Mouse (Mus musculus): ENCODE results near the gene Mindy3. TPM values are rescaled to one million over a fixed set of nuclear protein-coding genes. Genes with fewer than 3 reads are reported as not detected.
A peak's percentile ranks its signal among the peaks of the same experiment; 100 is the strongest.
"Not testable (repeated sequence)": the region's sequence is repeated elsewhere in the genome, so short reads cannot be mapped to it uniquely, and the experiment has no call there.

Mindy3 gene
- 50.8 and 61.3 TPM in 2 replicates for polyA plus RNA-seq (2015; fragmentation: Nextera tagmentation; extraction: Ambion mirVana)

DNA sequence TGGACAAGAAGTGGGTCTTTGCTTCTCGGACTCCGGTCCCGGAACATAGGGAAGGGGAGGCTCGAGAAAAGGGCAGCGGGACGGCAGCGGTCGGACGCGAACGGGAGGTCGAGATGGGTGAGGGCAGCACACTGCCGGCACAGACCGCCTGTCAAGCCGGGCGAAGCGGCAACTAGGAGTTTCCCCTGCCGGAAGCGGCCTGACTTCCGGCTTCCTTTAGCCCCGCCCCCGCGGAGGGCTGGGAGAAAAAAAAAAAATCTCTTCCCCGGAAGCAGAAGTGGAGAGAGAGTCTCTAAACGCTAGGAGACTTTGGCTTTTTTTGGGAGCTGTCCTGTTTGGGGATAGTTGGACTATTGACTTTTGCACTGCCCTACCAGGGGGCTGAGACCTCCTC lies at the start of gene Mindy3:
Gene Mindy3 (minus strand): TSS at position 209 of the 394 bp plus-strand sequence.
- peaks cover 12% of the 10 kb centered on the region for H3K4me1 ChIP-seq
- peak within 1 kb of the TSS; percentile 74 for H3K27ac ChIP-seq (replicated peaks)
- H3K9me3 ChIP-seq (replicated peaks): no peaks in the 10 kb centered on the region
- no peaks in the 10 kb centered on the region for H3K36me3 ChIP-seq
- under 1% methylated on average over 25 of the region's 25 CpGs for WGBS
- H3K4me3 ChIP-seq (replicated peaks): peak within 1 kb of the TSS; percentile 83
- peak within 1 kb of the TSS; percentile 90 for H3K4me2 ChIP-seq
- no peaks in the 10 kb centered on the region for H3K27me3 ChIP-seq (replicated peaks)
- peak; percentile 95 for ATAC-seq (ENCODE audit: low FRiP score)
- peak within 1 kb of the TSS; percentile 76 for H3K9ac ChIP-seq (replicated peaks)

DNA sequence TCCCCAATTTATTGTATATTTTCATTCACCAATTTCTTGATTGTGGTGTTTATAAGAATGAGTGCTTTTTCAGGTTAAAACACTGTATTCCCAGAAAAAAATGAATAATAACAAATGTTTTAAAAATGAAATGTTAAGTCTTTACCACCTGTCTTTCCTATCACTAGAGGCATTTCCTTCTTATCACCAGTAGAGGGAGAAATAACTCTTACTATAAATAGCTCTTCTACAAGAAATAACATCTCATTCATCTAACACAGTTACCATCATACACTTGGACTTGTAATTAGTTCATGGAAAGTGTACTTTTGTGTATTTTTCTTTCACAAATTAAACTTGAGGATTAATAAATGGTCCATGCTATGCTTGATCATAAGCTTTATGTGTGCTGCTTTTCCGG lies 40.5 kb upstream of the Mindy3 start:
- H3K4me1 ChIP-seq: no peaks in the 10 kb centered on the region
- H3K4me3 ChIP-seq (replicated peaks): no peak overlapping the region
- 79% methylated on average over 1 of the region's 1 CpGs for WGBS
- no peaks in the 10 kb centered on the region for H3K36me3 ChIP-seq
- H3K9ac ChIP-seq (replicated peaks): no peak overlapping the region
- no peaks in the 10 kb centered on the region for H3K9me3 ChIP-seq (replicated peaks)
- H3K27me3 ChIP-seq (replicated peaks): no peaks in the 10 kb centered on the region
- no peak overlapping the region for H3K4me2 ChIP-seq
- H3K27ac ChIP-seq (replicated peaks): no peak overlapping the region
- ATAC-seq (ENCODE audit: low FRiP score): no peak; the same call in 1 of the 2 replicates

DNA sequence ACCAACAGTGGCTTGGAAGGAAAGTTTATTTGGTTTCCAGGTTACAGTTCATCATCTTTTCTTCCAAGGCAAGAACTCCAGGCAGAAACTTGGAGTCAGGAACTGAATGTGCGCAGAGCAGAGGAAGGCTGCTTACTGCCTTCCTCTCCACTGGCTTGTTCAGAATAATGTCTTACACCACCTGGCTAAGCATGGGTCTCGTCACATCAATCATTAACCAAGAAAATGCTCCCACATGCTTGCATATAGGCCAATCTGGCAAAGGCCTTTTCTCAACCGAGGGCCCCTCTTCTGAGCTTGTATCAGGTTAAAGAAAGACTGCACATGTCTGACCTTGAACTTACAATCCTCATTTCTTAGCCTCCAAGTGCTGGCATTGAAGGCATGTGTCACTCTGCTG lies 30.8 kb upstream of the Mindy3 start:
- Histone ChIP-seq H3K36me3 (no peaks in the 10 kb centered on the region), H3K9ac (replicated peaks) (no peak overlapping the region), H3K9me3 (replicated peaks) (no peaks in the 10 kb centered on the region), H3K4me3 (replicated peaks) (no peak overlapping the region), H3K27me3 (replicated peaks) (no peaks in the 10 kb centered on the region), H3K4me2 (no peak overlapping the region), H3K4me1 (no peaks in the 10 kb centered on the region), H3K27ac (replicated peaks) (no peak overlapping the region)
- whole genome bisulfite sequencing: 90% methylated on average over 3 of the region's 3 CpGs
- no peak for ATAC-seq (ENCODE audit: low FRiP score)

DNA sequence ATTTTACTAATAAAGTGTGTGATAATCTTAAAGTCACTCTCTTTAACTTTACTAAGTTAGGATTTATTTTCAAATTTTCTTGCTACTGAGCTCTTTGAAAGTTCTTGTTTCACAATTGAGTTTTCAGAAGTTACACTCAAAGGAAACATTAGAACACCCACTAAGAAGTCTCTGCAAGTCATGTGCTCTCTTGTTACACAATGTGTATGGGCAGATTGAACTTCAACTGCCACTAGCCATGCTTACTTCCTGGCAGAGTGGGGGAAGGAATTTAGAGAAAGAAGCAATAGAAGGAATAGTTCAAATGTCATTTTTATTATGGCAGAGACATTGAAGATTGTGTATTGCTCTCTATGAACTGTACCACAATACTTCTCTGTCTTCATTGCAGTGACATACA lies 20.9 kb upstream of the Mindy3 start:
- Histone ChIP-seq H3K4me1 (no peaks in the 10 kb centered on the region), H3K27me3 (replicated peaks) (no peaks in the 10 kb centered on the region), H3K4me3 (replicated peaks) (no peak overlapping the region), H3K36me3 (no peaks in the 10 kb centered on the region), H3K9ac (replicated peaks) (no peak overlapping the region), H3K4me2 (no peak overlapping the region), H3K9me3 (replicated peaks) (no peaks in the 10 kb centered on the region), H3K27ac (replicated peaks) (no peak overlapping the region)
- ATAC-seq (ENCODE audit: low FRiP score): no peak

DNA sequence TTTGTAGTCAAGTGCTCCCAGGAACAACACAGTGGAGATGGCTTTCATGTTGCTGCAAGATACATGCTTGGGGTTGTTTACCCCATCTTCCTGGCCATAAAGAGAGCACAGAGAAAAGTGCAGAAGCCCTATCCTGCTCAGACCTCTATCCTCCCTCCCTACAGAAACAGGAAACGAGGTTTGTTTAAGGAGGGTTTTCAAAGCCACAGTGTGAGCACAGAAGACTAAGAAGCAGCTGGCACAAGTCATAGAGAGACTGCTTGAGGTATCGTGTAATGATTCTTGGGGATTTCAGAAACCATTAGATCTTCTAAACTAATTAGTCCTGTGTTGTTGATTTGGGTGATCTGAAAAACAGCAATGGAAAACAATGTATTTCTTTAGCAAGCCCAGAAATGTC lies 20.3 kb upstream of the Mindy3 start:
- WGBS: 50% methylated on average over 2 of the region's 2 CpGs
- no peaks in the 10 kb centered on the region for H3K9me3 ChIP-seq (replicated peaks)

DNA sequence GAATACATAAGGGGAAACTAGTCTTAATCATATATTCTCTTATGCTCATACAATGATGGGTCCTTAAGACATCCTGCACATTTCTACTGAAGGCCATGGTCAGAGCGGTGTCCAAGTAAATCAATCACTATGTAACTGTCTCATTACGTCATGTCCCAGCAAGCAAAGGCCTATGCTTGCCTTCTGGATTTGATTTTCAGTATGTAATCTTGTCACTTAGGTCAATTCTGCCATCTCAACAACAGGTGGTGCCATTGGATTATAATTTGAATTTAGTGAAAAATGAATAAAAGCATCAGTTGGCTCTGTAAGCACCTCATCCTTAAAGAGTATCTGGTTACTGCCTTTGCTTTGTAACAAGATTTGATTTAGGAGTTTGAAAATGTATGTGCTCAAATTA lies 18.9 kb upstream of the Mindy3 start:
- H3K4me1 ChIP-seq: no peaks in the 10 kb centered on the region
- H3K27me3 ChIP-seq (replicated peaks): no peaks in the 10 kb centered on the region
- no peaks in the 10 kb centered on the region for H3K36me3 ChIP-seq
- no peaks in the 10 kb centered on the region for H3K9me3 ChIP-seq (replicated peaks)
- WGBS: 86% methylated on average over 2 of the region's 2 CpGs
- H3K27ac ChIP-seq (replicated peaks): no peak overlapping the region
- H3K4me2 ChIP-seq: no peak overlapping the region
- no peak overlapping the region for H3K9ac ChIP-seq (replicated peaks)
- H3K4me3 ChIP-seq (replicated peaks): no peak overlapping the region
- no peak for ATAC-seq (ENCODE audit: low FRiP score)

More for the DNA sequence above, 20.3 kb upstream of the Mindy3 start:
- Histone ChIP-seq H3K4me2 (no peak overlapping the region), H3K27ac (replicated peaks) (no peak overlapping the region), H3K4me3 (replicated peaks) (no peak overlapping the region), H3K27me3 (replicated peaks) (no peaks in the 10 kb centered on the region), H3K4me1 (no peaks in the 10 kb centered on the region), H3K36me3 (no peaks in the 10 kb centered on the region), H3K9ac (replicated peaks) (no peak overlapping the region)
- no peak for ATAC-seq (ENCODE audit: low FRiP score)

DNA sequence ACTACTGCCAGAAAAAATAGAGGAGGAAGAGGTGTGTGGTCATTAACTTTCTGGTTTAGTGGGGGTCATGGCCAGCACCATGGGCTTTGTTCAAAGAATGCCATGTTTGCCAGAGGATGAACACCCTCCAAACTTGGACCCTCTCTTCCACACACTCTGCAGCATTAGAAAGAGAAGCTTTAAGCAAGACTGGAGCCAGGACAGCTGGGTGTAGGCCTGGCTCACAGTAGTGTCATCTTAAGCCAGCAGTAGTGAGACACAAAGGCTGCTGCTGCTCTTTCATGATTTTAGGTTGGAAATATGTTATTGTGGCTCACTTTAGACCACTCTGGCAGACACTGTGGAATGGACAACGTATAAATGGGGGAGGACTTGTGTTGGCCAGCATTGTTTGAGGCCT lies 12.8 kb upstream of the Mindy3 start:
- Histone ChIP-seq H3K4me2 (no peak overlapping the region), H3K9ac (replicated peaks) (no peak overlapping the region), H3K4me1 (no peaks in the 10 kb centered on the region), H3K27me3 (replicated peaks) (no peaks in the 10 kb centered on the region), H3K36me3 (no peaks in the 10 kb centered on the region), H3K27ac (replicated peaks) (no peak overlapping the region), H3K4me3 (replicated peaks) (no peak overlapping the region), H3K9me3 (replicated peaks) (no peaks in the 10 kb centered on the region)
- 59% methylated on average over 1 of the region's 1 CpGs for WGBS
- no peak for ATAC-seq (ENCODE audit: low FRiP score)

DNA sequence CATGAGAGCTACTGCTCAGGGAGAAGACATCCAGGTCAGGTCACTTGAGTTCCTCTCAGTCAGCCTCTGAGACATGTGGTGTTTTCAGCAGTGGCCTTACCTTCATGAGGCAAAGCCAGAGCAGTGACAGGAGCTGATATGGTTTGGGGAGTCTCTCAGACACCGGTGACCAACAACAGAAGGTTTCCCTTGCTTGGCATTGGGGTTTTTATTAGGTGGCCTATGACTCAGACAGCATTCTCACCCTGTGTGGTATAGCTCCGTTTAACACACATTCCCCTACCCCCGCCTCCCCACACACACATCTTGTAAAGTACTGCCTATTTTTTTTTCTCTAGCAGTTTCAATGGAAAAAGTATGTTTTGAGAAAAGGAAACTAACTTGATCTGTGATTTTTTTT lies 5.1 kb upstream of the Mindy3 start:
- no peaks in the 10 kb centered on the region for H3K9me3 ChIP-seq (replicated peaks)
- 84% methylated on average over 3 of the region's 3 CpGs for WGBS
- H3K4me1 ChIP-seq: no peaks in the 10 kb centered on the region
- H3K36me3 ChIP-seq: no peaks in the 10 kb centered on the region
- H3K4me3 ChIP-seq (replicated peaks): no peak overlapping the region
- no peak overlapping the region for H3K4me2 ChIP-seq
- H3K27me3 ChIP-seq (replicated peaks): no peaks in the 10 kb centered on the region
- no peak overlapping the region for H3K27ac ChIP-seq (replicated peaks)
- no peak overlapping the region for H3K9ac ChIP-seq (replicated peaks)
- no peak for ATAC-seq (ENCODE audit: low FRiP score)

DNA sequence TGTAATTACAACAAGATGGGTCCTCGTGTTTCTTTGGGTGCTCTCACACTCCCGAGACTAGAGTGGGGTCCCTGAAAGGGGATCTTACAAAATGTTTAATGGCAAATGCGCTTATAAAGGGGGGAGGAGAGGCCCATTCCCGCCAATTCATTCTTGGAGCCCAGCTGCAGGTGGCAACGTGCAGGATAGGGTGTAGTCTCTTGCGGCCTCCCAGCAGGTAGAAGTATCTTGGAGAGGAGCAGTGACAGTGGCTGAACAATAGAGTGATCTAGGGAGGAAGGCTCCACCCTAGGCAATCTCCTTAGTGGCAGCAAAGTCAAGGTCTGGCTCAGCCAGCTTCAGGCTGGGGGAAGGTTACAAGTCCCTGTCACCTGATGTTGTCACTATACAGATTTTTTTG lies 4.2 kb upstream of the Mindy3 start:
- 59% methylated on average over 6 of the region's 6 CpGs for WGBS
- H3K27ac ChIP-seq (replicated peaks); H3K9ac ChIP-seq (replicated peaks); H3K36me3 ChIP-seq; H3K4me3 ChIP-seq (replicated peaks); H3K27me3 ChIP-seq (replicated peaks); H3K4me1 ChIP-seq; ATAC-seq (ENCODE audit: low FRiP score); H3K9me3 ChIP-seq (replicated peaks); H3K4me2 ChIP-seq: not testable (repeated sequence)

DNA sequence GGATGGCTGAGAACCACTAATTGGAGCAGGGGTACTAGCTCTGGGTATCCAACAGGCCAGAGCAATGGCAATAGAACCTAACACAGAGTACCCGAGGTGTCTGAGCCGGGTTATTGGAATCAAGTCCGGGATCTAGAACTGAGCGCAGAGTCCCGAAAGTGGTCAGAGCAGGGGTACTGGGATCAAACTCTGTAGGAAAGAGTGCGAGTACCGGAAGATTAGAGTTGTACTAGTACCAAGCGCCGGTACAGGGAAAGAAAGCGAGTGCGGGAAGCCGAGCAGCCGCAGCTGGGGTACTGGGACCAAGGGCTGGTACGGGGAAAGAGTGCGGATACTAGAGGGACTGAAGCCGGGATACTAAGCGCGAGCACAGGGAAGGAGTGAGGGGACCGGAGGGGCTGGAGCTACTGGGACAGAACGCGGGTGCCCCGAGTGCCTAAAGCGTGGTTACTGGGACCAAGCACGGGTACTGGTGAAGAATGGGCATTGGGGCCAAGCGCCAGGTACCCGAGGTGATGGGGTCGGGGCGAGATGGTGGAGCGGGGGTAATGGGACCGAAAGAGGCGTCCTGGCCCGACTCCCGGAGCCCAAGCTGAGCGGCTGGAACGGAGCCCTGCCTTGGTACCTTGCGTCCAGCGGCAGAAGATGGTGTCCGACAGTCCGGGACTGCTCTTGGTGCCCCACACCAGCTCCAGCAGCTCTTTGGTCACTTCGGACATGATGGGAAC lies 572 bp downstream of the Mindy3 start:
- Histone ChIP-seq H3K4me3 (replicated peaks) (peak overlapping the region; percentile 83), H3K4me1 (peaks cover 12% of the 10 kb centered on the region), H3K9me3 (replicated peaks) (no peaks in the 10 kb centered on the region), H3K27me3 (replicated peaks) (no peaks in the 10 kb centered on the region), H3K36me3 (no peaks in the 10 kb centered on the region), H3K9ac (replicated peaks) (peak overlapping the region; percentile 76), H3K27ac (replicated peaks) (peak overlapping the region; percentile 74), H3K4me2 (peak overlapping the region; percentile 90)
- 1% methylated on average over 40 of the region's 40 CpGs for WGBS
- ATAC-seq (ENCODE audit: low FRiP score): peak; percentile 78

DNA sequence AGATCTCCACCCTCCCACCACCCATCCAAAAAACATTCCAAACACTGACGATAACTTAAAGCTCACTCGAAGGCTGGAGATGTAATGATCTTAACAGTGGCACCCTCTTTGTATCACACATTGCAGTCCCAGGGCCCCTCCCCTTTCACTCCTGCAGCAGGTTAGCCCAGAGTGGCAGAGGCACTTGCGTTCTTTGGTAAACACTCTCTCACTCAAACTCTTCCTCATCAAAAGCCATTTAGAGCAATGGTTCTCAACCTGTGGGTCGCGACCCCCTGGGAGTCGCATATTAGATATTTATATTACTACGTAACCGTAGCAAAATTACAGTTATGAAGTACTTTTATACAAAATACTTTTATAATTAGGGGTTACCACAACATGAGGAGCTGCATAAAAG lies 1.1 kb downstream of the Mindy3 start:
- Histone ChIP-seq H3K4me3 (replicated peaks) (peak overlapping the region; percentile 83), H3K4me1 (peaks cover 12% of the 10 kb centered on the region), H3K27ac (replicated peaks) (no peak overlapping the region), H3K27me3 (replicated peaks) (no peaks in the 10 kb centered on the region), H3K9me3 (replicated peaks) (no peaks in the 10 kb centered on the region), H3K4me2 (peak overlapping the region; percentile 90), H3K36me3 (no peaks in the 10 kb centered on the region), H3K9ac (replicated peaks) (peak overlapping the region; percentile 76)
- ATAC-seq (ENCODE audit: low FRiP score): no peak
- WGBS: 45% methylated on average over 8 of the region's 8 CpGs

DNA sequence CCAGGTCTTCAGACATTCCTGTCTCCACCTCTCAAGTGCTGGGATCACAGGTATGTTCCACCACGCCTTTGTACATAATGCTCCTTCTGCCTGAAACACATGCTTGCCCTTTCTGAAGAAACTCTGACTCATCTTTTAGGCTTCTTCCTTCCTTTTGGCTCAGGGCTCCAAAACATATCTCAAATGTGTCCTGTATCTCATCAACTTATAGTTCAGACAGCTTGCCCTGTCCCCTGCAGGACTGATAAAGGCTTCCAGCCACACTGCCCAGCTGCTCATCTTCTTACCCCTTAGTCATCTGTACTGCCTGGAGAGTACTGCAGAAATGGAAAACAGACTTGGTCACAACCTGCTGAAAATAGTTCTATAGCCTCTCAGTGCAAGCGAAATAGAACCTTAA lies 7.0 kb downstream of the Mindy3 start:
- no peak overlapping the region for H3K4me2 ChIP-seq
- ATAC-seq (ENCODE audit: low FRiP score): no peak
- H3K36me3 ChIP-seq: no peaks in the 10 kb centered on the region
- WGBS: 86% methylated on average over 2 of the region's 2 CpGs
- no peak overlapping the region for H3K27ac ChIP-seq (replicated peaks)
- no peak overlapping the region for H3K9ac ChIP-seq (replicated peaks)
- no peaks in the 10 kb centered on the region for H3K4me1 ChIP-seq
- no peaks in the 10 kb centered on the region for H3K9me3 ChIP-seq (replicated peaks)
- H3K27me3 ChIP-seq (replicated peaks): no peaks in the 10 kb centered on the region
- no peak overlapping the region for H3K4me3 ChIP-seq (replicated peaks)

Measured in neural tube, embryonic 15.5 days (tissue).